Mouse (Mus musculus) urinary bladder, postnatal 36 days (tissue): Measurements from ENCODE around the gene P3h2.

Experiments used
- DNase-seq, 2 experiments: peaks; one replicate each; pipeline ENCODE4 v3.0.0; 2022; ENCODE audit warnings: low spot score in 2 of 2, mixed read lengths in 1 of 2

Gene P3h2

DNA sequence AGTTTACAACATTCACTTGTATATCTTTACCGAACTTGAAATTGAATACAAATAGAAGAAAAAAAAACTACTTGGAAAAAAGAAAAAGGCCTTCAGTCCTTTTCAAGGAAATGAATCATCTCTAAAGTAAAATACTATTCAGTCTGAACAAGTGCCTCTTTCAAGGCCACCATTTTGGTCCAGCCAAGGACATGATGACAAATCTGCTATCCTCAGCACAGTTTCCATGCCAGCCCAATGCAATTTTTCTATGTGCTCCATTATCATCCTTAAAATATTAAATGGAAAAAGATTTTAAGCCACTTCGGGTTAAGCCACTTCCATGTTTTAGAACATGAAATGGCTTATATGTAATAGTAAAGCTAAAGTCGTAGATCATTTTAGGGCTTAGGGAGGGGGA, 35.2 kb downstream of the P3h2 start:
- DNase-seq: no peak

DNA sequence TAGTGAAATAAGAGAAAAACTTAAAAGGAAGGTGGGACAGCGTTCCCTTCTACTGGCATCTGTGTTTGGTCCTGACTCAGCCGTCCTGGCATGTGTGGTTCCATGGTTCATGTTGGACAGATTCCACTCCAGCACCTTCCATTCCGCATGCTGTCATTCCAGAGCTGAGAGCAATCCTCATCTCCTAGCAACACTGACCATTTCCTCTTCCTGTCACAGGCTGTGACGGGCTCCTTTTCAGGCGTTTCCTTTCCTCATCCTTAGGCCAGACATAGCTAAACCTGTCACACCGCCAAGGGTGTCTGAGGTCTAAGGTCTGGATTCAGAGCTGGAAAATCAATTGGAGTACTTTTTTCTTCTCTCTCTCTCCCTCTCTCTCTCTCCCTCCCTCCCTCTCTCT, 40.5 kb downstream of the P3h2 start:
- no peak for DNase-seq

DNA sequence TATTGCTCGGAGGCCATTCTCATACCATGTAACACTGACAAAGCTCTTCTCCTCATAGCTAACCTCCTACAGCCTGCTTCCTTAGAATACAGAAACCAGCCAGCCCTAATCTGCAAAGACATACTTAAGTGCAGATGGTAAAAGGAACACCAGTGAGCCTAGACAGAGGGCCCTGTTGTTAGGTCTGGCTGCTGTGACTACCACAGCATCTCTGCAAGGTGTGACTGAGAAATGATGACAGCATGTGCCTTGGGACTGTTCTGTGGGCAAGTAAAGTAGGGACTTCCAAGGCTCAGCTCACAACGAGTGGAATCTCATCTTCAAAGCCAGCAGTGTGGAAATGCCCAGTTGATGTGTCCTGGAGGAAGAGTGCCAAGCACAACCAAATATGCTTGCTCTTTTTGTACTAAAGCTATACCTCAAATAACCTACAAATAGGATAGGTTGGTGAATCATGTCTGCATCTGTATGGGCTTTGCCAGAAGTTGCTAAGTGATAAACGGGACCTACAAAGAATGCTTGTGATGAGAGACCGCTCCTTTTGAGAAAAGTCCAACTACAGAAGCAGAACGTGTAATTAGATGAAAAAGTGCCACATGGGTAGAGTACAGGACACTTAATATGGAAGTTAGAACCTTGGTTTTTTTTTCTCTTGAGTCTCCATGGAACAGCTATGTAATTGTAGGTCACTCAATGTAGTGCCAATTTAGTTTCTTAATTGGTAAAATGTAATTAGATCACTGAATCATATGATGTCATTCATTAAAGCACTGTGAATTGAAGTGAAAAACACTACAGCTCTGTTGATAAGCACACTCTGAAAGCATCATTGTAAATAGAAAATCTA, 45.1 kb downstream of the P3h2 start:
- no peak for DNase-seq

DNA sequence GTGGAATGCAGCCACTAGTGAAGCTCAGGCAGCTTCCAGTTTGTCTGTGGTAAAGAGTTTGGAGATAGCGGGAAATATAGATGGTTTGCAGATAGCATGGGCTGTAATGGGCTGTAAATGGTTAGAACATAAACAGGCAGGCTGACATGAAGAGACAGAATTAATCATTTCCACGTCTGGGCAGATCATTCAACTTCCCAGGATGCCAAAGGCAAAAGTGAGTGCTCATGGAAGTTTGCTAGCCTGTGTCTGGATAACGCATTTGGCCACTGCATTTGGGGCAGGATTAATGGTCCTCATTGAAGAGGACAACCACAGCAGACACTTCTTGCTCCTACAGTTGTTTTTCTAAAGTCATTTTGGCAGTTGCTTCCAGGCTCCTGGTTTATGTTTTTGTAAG, 52.0 kb downstream of the P3h2 start:
- no peak for DNase-seq

DNA sequence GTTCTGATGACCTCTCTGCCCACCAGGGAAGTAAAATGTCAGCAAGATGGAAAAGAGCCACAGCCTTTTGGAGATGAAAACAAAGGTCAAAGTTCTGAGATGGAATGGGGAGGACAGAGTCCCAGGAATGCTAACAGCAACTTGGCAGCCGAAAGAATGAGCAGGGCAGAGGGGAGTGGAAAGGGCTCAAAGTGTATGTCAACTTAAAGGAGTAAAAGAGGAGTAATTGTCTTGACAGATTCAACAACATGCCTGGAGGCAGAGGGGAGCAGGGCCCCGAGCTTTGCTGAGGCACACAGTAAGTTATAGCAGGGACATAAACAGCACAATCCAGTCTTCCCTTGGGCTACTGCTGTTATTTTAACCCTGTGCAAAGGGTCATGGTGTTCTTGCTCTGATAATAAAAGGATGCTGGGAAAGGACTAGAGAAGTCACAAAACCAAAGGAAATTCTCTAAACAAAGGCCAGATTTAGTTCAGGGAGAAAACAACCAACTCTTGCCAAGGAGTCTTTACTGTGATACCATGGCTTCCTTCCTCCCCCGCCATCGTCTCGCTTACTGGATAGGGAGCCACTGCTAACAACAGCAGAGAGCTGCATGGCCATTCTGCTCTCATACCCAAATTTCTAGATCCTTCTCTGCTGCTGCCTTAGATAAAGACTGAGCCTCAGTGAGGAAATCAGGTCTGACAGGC, 56.0 kb downstream of the P3h2 start:
- DNase-seq: no peak

DNA sequence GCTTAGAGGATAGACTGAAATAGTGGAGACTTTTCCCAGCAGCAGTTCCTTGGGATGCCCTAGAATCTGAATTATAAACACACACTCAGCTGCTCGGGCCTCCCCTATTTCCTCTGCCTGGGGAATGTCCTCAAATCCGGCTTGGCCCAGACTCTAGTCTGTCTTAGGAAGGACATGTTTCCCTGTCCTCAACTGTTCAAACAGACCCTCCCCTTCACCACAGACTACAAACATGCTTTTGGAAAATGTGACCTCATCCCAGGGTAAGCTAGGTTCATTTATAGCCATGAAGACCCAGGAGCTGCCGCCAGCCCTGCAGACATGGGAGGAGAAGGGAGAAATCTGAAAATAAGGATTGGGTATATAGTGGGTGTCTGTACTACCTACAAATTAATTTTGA, 57.7 kb downstream of the P3h2 start:
- no peak for DNase-seq

DNA sequence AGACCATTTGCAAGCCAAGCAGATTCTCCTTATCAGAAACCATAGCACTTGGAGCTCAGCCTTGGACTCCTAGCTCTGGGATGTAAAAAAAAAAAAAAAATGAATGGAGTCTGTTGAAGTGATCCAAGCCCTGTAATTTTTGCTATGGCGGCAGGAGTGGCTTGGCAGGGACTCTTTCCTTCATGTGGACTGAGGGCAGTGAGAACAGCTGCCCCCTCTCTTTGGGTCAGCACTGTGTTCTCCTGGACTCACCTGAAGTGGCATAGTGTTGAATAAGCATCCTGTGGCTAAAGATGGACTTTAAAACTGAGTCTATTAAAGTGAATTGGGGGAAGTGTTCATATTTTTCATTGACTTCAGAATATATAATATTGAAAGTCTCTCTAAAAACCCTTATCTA, 58.2 kb downstream of the P3h2 start:
- no peak for DNase-seq

DNA sequence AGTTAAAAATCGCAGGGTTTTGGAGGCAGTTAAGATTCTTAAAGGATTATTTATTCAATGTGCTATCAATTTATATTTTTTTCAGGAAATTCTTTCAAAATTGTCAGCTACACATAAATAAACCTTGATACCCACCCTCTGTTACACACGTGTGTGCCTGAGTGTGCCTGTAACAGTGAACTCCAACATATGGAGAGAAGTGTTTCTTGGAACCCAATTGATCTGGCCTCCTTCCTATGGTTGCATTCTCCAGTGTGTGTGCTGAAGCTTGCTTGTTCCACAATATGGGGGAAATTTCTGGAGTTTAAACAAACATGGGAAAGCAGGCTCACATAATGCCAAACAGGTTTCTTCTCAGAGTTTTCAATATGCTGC, 63.7 kb downstream of the P3h2 start:
- no peak for DNase-seq

DNA sequence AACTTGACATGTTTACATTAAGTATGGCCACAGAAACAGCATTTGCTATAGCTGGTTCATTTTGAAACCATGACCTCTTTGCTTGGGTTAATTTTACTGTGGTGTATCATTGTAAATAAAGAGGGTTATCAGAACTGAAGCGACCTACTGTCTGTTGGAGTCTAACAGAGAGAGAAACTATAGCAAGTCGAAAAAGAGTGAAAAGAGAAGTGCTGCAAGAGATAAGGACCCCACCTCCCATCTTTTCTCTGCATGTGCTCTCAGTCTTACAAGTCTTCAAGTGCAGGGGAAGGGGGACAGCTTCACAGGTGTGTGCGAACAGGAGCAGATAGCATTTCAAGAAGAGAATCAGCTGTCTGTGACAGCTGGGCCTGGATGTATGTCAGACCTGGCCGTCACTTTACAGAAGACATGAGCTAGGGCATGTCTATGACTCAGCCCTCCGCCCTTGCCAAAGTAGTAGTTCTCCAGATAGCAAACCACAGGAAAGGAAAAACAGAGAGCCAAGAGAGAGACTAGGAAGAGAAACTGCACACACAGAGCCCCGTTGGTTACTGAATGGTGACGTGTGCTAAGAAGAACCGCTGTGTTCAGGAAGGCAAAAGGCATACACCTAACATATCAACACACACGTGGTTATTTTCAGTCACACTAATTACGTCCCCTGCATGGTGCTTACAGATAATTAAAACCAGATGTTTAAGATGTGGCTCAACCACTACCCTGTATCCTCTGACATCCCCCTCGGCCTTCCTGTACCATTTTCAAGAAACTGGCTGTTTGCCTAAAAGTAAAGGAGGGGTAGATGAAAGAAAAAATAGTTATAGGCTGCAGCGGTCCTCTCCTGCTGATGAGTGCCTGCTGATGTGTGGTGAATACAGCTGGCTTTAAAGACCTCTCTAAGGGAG, 64.3 kb downstream of the P3h2 start:
- peak; percentile 27 to 36 for DNase-seq

- DNase-seq: no peak
Measured at GRCm38 (mm10) chr16:26039320-26039719, 66.3 kb downstream of the P3h2 start.

GRCm38 (mm10) chr16:26035525-26035924, 70.1 kb downstream of the P3h2 start:
- DNase-seq: no peak

- no peak for DNase-seq
Measured at GRCm38 (mm10) chr16:26035079-26035478, 70.5 kb downstream of the P3h2 start.

DNA sequence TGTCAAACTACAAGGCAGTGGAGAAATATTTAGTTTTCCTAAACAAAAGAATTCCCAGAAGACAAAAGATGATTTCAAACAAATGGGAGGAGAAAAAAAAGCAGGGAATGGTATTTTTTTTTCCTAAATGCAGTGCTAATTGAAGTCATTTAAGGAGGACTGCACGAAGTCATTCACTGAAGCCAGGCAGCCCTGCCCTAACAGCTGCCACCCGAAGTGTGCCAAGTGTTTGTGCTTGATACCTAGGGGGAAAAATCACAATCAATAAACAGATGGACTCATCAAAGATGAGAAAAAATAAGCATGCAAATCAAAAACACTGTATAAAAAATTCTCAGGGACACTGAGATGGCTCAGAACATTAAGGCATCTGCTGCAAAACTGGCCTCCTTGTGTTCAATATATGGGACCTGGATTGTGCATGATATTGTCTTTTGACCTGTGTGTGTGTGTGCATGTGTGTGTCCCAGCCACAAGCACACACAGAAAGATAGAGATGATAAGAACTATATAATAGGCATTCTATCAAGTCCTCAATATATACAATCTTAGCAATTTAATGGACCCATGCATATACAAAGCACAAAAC, 76.1 kb downstream of the P3h2 start:
- no peak for DNase-seq

DNA sequence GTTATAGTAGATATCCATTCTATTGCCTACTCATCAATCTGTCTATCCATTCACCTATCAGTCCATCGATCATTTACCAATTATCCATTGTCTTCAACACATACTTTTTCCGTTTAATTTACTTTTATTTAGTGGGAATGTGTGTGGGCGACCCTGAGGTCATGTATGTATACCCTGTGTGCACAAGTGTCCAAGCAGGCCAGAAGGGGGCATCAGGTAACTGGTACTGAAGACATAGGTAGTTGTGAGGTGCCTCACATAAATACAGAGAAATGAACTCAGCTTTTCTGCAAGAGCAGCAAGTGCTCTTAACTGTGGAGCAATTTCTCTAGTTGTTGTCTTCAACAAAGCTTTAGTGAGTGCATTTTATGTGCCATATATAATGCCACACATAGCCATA, 79.2 kb downstream of the P3h2 start:
- no peak for DNase-seq

DNA sequence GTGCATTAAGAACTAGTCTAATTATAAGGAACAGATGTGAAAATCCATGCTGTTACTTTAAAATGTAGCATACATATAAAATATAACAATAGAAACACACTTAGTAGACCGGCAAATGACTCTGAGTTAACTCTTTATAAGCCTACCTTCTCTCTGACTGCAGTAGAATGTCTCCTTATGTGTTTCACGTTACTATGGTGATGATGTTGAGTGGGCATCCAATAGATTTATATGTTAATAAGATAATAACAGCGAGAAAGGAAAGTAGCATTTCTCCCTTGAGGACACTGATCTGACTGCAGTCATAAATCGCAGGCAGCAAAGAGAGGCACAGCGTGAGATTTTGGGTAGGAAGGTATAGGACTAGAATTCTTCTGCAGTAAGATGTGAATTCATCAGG, 81.0 kb downstream of the P3h2 start:
- DNase-seq: no peak

DNA sequence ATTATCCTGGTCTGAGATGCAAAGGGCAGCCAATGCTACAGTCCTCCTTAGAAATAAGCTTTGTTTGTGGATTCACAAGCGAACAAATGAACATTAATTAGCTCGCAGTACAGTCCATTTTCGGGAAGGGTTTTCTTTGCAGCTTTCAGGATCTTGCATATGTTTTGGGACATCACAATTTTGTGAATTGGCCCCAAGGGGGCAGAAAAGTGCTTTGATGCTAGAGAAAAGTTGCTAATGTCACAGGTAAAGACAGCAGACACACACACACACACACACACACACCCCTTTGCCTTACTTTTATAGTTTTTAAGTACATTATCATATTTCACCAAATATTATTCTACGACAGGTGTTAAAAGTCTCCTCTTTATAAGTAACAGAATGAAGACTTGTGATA, 82.2 kb downstream of the P3h2 start:
- no peak for DNase-seq

DNA sequence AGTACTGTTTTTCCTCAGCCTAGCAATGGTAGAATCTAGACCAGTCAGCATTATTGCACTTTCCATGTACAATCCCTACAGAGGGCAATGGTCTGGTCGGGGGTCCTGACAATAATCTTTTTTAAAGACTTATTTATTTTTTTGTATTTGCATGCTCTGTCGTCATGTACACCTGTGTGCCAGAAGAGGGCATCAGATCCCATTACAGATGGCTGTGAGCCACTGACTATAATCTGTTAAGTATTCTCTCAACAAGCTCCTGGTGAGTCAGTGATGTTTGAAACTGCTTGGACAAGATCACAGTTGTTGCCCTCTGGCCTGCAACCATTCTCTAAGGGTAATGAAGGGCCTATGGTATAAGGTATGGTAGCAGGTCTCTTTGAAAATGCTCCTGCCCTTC, 83.8 kb downstream of the P3h2 start:
- DNase-seq: no peak

GRCm38 (mm10) chr16:26005811-26006210, 99.8 kb downstream of the P3h2 start:
- DNase-seq: no peak

DNA sequence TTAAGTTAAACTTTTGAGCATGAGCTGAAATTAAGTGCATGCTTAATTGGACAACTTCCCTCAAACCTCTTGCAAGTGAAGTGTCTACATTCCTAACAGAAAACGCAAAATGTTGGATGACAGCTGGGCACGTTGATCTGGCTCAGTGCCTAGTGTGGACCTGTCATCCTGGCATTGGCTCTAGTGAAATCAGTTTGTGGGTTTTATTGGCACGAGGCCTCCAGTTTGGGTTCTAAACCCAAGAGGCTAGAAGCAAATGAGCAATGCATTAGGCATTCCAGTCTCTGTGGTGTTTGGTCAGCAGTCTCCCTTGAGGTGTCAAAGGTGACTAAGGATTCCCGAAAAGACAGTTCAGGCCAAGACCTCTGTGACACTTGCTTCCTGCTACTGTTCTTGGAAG, 102.3 kb downstream of the P3h2 start:
- DNase-seq: peak in 1 of 2 experiments; percentile 11

DNA sequence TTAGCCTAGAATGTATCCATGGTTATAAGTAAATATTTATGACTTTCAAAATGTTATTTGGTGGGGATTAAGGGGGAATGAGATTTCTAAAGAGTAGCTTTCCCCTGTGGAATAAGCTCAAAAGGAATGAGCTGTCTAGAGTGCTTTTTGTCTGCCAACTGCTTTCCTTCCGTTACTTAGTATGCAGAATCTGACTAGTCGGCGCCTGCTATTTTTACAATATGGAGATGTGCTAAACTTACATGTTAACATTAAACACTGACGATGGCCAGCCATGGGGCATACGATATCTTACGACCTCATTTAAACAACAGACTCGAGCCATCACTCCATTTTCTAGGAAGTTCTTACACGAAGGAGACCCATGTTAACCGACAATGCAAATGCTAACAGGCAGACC, 102.7 kb downstream of the P3h2 start:
- no peak for DNase-seq

- DNase-seq: no peak
Measured at GRCm38 (mm10) chr16:25994605-25995004, 111.0 kb downstream of the P3h2 start.

GRCm38 (mm10) chr16:25987221-25987620, 118.4 kb downstream of the P3h2 start:
- no peak for DNase-seq
